Mouse (Mus musculus): Measurements from ENCODE around the gene Ntrk3. TPM values are rescaled to one million over a fixed set of nuclear protein-coding genes. Genes with fewer than 3 reads are reported as not detected.
A peak's percentile ranks its signal among the peaks of the same experiment; 100 is the strongest.

The Ntrk3 gene
- total RNA-seq (2021): 10 to 100 TPM; 16.9 to 20.4 TPM
- long read RNA-seq, experiment 1, partial matches to known transcripts: 0 of 3 reads
- long read RNA-seq, experiment 1, other reads (novel, unspliced or antisense): 2 of 3 reads
- long read RNA-seq, experiment 2, full-length matches to known transcripts: 2 of 12 reads
- long read RNA-seq, experiment 2, partial matches to known transcripts: 6 of 12 reads
- long read RNA-seq, experiment 2, other reads (novel, unspliced or antisense): 4 of 12 reads

- DNase-seq (ENCODE audit: low spot score in 2 of 2): no peak
Measured at GRCm38 (mm10) chr7:78737614-78738210, at the start of gene Ntrk3. TSS of gene Ntrk3 (minus strand) at chr7:78738012.

GRCm38 (mm10) chr7:78785906-78786305 lies 48.1 kb upstream of the Ntrk3 start:
- peak in 1 of 2 experiments; percentile 36 for DNase-seq (ENCODE audit: low spot score in 2 of 2)

- DNase-seq (ENCODE audit: low spot score in 2 of 2): peak; percentile 67 to 76
Measured at GRCm38 (mm10) chr7:78782639-78783581, 45.1 kb upstream of the Ntrk3 start, which contains the start of the genes Mrps11 and Mrpl46. TSS of gene Mrps11 (plus strand) at chr7:78783119. TSS of gene Mrpl46 (minus strand) at chr7:78783531.

- no peak for DNase-seq (ENCODE audit: low spot score in 2 of 2)
Measured at GRCm38 (mm10) chr7:78778741-78779140, 40.9 kb upstream of the Ntrk3 start.

- DNase-seq (ENCODE audit: low spot score in 2 of 2): no peak
Measured at GRCm38 (mm10) chr7:78770936-78771335, 33.1 kb upstream of the Ntrk3 start.

GRCm38 (mm10) chr7:78769075-78769652 lies 31.4 kb upstream of the Ntrk3 start:
- no peak for DNase-seq (ENCODE audit: low spot score in 2 of 2)

GRCm38 (mm10) chr7:78767929-78768531 lies 30.2 kb upstream of the Ntrk3 start:
- no peak for DNase-seq (ENCODE audit: low spot score in 2 of 2)

GRCm38 (mm10) chr7:78766019-78766683 lies 28.3 kb upstream of the Ntrk3 start:
- DNase-seq (ENCODE audit: low spot score in 2 of 2): peak; percentile 59 to 63

GRCm38 (mm10) chr7:78765215-78765631 lies 27.4 kb upstream of the Ntrk3 start:
- DNase-seq (ENCODE audit: low spot score in 2 of 2): no peak

- DNase-seq (ENCODE audit: low spot score in 2 of 2): no peak
Measured at GRCm38 (mm10) chr7:78763801-78764200, 26.0 kb upstream of the Ntrk3 start.

GRCm38 (mm10) chr7:78754458-78755000 lies 16.7 kb upstream of the Ntrk3 start:
- DNase-seq (ENCODE audit: low spot score in 2 of 2): no peak

GRCm38 (mm10) chr7:78753752-78754457 lies 16.1 kb upstream of the Ntrk3 start:
- no peak for DNase-seq (ENCODE audit: low spot score in 2 of 2)

GRCm38 (mm10) chr7:78752961-78753360 lies 15.1 kb upstream of the Ntrk3 start:
- DNase-seq (ENCODE audit: low spot score in 2 of 2): no peak

GRCm38 (mm10) chr7:78743731-78744385 lies 6.0 kb upstream of the Ntrk3 start:
- DNase-seq (ENCODE audit: low spot score in 2 of 2): no peak

GRCm38 (mm10) chr7:78739351-78740000 lies 1.7 kb upstream of the Ntrk3 start:
- no peak for DNase-seq (ENCODE audit: low spot score in 2 of 2)

GRCm38 (mm10) chr7:78737196-78737595 lies 616 bp downstream of the Ntrk3 start:
- no peak for DNase-seq (ENCODE audit: low spot score in 2 of 2)

- no peak for DNase-seq (ENCODE audit: low spot score in 2 of 2)
Measured at GRCm38 (mm10) chr7:78731391-78731790, 6.4 kb downstream of the Ntrk3 start.

- DNase-seq (ENCODE audit: low spot score in 2 of 2): no peak
Measured at GRCm38 (mm10) chr7:78724591-78724990, 13.2 kb downstream of the Ntrk3 start.

Measured in adrenal gland, postnatal 4 days (tissue).